Mouse (Mus musculus): ENCODE data around the gene Gm28710. TPM values are rescaled to one million over a fixed set of nuclear protein-coding genes. Genes with fewer than 3 reads are reported as not detected.
A peak's percentile ranks its signal among the peaks of the same experiment; 100 is the strongest.

Gm28710 gene
- polyA plus RNA-seq (2015; fragmentation: Nextera tagmentation; extraction: Ambion mirVana) = not detected in 2 replicates

DNA sequence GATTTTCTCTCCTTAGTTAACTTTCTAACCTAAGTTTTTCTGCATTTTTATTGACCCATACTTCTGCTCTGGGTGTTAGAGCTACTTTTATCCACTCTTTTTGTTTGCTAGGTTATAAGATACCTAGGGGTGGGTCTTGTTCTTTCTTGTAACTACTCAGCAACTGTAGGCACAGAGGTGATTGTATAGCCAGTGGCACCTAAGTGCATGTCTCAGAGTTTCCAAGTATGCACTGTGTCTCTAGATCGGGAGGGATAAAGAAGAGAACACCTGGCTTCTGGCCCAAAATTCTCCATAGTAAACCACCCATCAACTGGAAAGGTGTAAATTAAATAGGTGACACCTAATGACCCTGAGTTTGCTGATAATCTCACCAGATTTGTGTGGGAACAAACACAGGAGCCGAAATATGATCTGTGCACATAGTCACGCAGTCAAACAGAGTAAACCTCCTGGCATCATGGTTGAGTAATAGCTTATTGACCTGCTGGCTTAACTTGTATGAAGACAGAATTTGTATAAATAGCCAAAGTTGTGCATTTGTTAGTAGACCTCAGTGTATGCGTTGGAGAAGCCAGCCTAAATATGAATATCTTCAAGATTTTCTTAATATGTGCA is at the start of gene Gm28710:
Gene Gm28710 (plus strand): TSS at position 568 of the 618 bp plus-strand sequence.
- no peaks in the 10 kb centered on the region for H3K36me3 ChIP-seq (replicated peaks)
- no peak within 1 kb of the TSS for H3K4me2 ChIP-seq
- H3K9ac ChIP-seq = no peak within 1 kb of the TSS
- H3K9me3 ChIP-seq = no peaks in the 10 kb centered on the region
- no peak within 1 kb of the TSS for H3K27ac ChIP-seq
- H3K4me3 ChIP-seq = no peak within 1 kb of the TSS
- no peaks in the 10 kb centered on the region for H3K4me1 ChIP-seq
- ATAC-seq (replicated peaks) = no peak
- 94% methylated on average over 4 of the region's 4 CpGs for WGBS
- no peaks in the 10 kb centered on the region for H3K27me3 ChIP-seq (replicated peaks)

DNA sequence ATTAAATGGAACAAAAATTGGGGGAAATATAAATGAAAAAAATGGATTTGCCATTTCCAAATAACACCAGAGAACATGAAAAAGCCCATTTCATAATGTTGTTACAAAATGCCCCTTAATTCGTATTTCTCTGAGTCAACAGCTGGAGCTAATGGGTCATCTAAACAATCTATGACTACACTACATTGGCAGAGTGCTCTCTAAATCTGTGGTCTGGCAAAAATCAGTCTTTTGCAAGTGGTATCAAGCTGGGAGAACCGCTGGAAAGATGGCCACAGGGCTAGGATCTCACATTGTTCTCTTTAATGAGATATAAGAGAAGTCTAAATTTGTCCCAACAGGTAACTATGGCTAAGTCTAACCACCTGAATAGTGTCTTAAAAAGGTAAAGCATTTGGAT is 14.4 kb upstream of the Gm28710 start:
- no peak for ATAC-seq (replicated peaks)

DNA sequence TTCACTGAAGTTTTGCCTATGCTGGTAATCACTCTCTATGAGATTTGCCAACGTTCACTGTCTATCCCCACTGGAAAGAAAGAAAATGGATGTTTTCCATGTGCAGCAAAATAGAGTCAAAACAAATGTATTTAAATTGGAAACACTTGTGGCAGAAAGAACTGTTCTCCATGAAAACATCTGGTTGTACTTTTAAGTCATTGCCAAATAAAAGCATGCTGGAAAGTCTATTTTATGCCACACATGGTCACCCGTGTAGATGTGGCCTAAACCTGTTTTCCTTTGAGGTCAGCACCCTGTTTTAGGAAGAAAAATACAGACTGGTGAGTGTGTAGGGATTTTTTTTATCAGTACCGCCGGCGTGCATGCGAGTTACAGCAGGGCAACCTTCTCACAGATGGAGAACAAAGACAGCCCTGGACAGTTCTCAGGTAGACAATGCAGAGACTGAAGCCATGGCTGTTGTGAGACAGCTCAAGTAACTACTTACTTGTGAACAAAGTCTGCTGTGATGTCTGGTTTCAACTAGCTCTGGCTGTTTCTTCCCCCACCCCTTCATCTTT is 12.9 kb upstream of the Gm28710 start:
- Histone ChIP-seq H3K4me2 (no peak overlapping the region), H3K4me3 (no peak overlapping the region), H3K4me1 (no peaks in the 10 kb centered on the region), H3K27me3 (replicated peaks) (no peaks in the 10 kb centered on the region), H3K27ac (no peak overlapping the region), H3K9ac (no peak overlapping the region), H3K9me3 (no peaks in the 10 kb centered on the region), H3K36me3 (replicated peaks) (no peaks in the 10 kb centered on the region)
- no peak for ATAC-seq (replicated peaks)
- WGBS = 86% methylated on average over 6 of the region's 6 CpGs

More for the DNA sequence above, 14.4 kb upstream of the Gm28710 start:
- Histone ChIP-seq H3K9me3 (no peaks in the 10 kb centered on the region), H3K4me1 (no peaks in the 10 kb centered on the region), H3K4me2 (no peak overlapping the region), H3K36me3 (replicated peaks) (no peaks in the 10 kb centered on the region), H3K27me3 (replicated peaks) (no peaks in the 10 kb centered on the region), H3K4me3 (no peak overlapping the region), H3K9ac (no peak overlapping the region), H3K27ac (no peak overlapping the region)
- WGBS = 75% methylated on average over 2 of the region's 2 CpGs

DNA sequence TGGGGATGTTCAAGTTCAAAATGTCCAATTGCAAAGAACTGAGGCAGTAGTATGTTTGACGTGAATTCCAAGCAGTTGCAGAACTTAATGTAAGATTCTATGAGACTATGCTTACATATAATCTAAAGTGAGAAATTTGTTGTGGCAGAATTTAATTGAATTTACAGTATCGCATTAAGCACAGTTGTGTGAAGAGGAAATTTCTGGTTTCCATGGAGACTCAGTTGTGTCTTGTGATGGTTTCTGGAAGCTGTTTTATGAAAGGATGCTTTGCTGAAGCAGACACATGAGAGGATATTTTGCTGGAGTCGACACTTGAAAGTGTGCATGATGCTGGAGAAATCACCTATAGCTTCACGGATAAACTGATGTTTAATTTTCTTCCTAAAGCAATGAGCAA is 6.0 kb upstream of the Gm28710 start:
- no peak overlapping the region for H3K27ac ChIP-seq
- no peaks in the 10 kb centered on the region for H3K36me3 ChIP-seq (replicated peaks)
- WGBS = 84% methylated on average over 4 of the region's 4 CpGs
- H3K27me3 ChIP-seq (replicated peaks) = no peaks in the 10 kb centered on the region
- H3K4me3 ChIP-seq = no peak overlapping the region
- no peak overlapping the region for H3K9ac ChIP-seq
- H3K4me2 ChIP-seq = no peak overlapping the region
- H3K4me1 ChIP-seq = no peaks in the 10 kb centered on the region
- ATAC-seq (replicated peaks) = no peak
- H3K9me3 ChIP-seq = no peaks in the 10 kb centered on the region

DNA sequence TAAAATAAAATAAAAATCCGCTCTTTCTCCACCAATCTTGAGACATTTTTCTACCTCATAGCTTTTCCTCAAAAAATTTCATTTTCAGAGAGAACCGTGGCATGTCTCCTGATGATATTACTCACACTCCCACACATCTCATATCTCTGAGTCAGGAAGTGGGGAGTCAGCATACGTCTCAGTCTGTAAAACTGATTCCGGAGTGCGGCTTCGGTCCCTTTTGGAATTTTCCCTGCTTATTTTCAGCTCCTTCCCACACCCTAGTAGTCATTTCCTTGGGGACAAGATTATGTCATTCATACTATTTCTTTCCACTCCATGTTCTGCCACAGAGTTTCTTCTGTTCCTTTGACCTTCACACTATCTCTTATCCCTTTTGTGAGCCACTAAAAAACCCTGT is 3.4 kb downstream of the Gm28710 start:
- H3K36me3 ChIP-seq (replicated peaks) = no peaks in the 10 kb centered on the region
- H3K4me1 ChIP-seq = no peaks in the 10 kb centered on the region
- H3K4me3 ChIP-seq = no peak overlapping the region
- H3K4me2 ChIP-seq = no peak overlapping the region
- no peaks in the 10 kb centered on the region for H3K9me3 ChIP-seq
- H3K9ac ChIP-seq = no peak overlapping the region
- H3K27me3 ChIP-seq (replicated peaks) = no peaks in the 10 kb centered on the region
- no peak for ATAC-seq (replicated peaks)
- WGBS = 89% methylated on average over 6 of the region's 6 CpGs
- H3K27ac ChIP-seq = no peak overlapping the region

DNA sequence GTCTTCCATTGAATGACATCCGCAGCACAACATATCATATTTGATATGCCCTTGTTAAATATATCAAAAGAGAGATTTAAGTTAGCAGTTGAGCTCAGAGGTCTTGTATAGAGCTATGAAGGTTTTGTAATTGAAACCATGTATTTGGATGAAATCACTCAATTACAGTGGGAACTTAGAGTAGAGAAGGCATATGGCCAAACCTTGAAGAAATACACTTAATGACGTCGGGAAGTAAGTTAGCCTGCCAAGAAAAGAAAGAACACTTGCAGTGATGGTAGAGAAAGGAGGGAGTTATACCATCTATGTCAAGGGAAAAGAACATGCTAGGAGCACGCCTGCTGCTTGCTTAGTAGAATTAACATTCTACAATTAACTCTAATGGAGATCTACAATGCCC is 11.1 kb downstream of the Gm28710 start:
- ATAC-seq (replicated peaks) = no peak

GRCm38 (mm10) chr5:16838991-16839390 is 47.4 kb downstream of the Gm28710 start:
- Histone ChIP-seq H3K4me2 (no peak overlapping the region), H3K27ac (no peak overlapping the region), H3K9ac (no peak overlapping the region), H3K4me1 (no peaks in the 10 kb centered on the region), H3K27me3 (replicated peaks) (no peaks in the 10 kb centered on the region), H3K36me3 (replicated peaks) (no peaks in the 10 kb centered on the region), H3K4me3 (no peak overlapping the region), H3K9me3 (no peaks in the 10 kb centered on the region)
- ATAC-seq (replicated peaks) = no peak

More for the DNA sequence above, 11.1 kb downstream of the Gm28710 start:
- no peak overlapping the region for H3K4me2 ChIP-seq
- no peaks in the 10 kb centered on the region for H3K36me3 ChIP-seq (replicated peaks)
- H3K4me3 ChIP-seq = no peak overlapping the region
- WGBS = 86% methylated on average over 4 of the region's 4 CpGs
- no peak overlapping the region for H3K27ac ChIP-seq
- no peaks in the 10 kb centered on the region for H3K9me3 ChIP-seq
- H3K27me3 ChIP-seq (replicated peaks) = no peaks in the 10 kb centered on the region
- H3K4me1 ChIP-seq = no peaks in the 10 kb centered on the region
- no peak overlapping the region for H3K9ac ChIP-seq

- WGBS = 47% methylated on average over 2 of the region's 2 CpGs
These were observed 77.8 kb downstream of the Gm28710 start for GRCm38 (mm10) chr5:16869309-16869915.

DNA sequence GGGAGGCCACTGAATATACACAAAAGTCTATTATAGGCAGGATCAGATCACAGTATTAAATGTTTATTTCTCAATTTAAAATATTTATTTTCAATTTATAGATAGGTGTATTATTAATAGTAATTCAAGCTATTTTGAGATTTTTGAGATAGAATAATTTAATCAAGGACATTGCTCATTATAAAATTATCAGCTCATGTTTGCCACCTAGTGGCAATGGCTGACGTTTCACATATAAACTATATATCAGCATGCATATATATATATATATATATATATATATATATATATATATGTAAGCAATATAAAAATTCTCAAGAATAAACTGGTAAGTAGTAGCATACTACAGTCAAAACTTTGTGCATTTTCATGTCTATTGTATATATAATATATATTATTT is 102.6 kb downstream of the Gm28710 start:
- H3K4me3 ChIP-seq = no peak overlapping the region
- H3K36me3 ChIP-seq (replicated peaks) = no peaks in the 10 kb centered on the region
- H3K27me3 ChIP-seq (replicated peaks) = no peaks in the 10 kb centered on the region
- ATAC-seq (replicated peaks) = no peak
- WGBS = 18% methylated on average over 1 of the region's 1 CpGs
- H3K9me3 ChIP-seq = no peaks in the 10 kb centered on the region
- H3K4me2 ChIP-seq = no peak overlapping the region
- no peaks in the 10 kb centered on the region for H3K4me1 ChIP-seq
- H3K9ac ChIP-seq = no peak overlapping the region
- H3K27ac ChIP-seq = no peak overlapping the region

More at GRCm38 (mm10) chr5:16869309-16869915, 77.8 kb downstream of the Gm28710 start:
- no peak overlapping the region for H3K4me2 ChIP-seq
- no peaks in the 10 kb centered on the region for H3K36me3 ChIP-seq (replicated peaks)
- H3K4me3 ChIP-seq = no peak overlapping the region
- H3K4me1 ChIP-seq = no peaks in the 10 kb centered on the region
- no peak overlapping the region for H3K9ac ChIP-seq
- H3K27ac ChIP-seq = no peak overlapping the region
- no peaks in the 10 kb centered on the region for H3K9me3 ChIP-seq
- no peaks in the 10 kb centered on the region for H3K27me3 ChIP-seq (replicated peaks)
- ATAC-seq (replicated peaks) = peak; percentile 92

- no peak overlapping the region for H3K9ac ChIP-seq
- no peak overlapping the region for H3K4me2 ChIP-seq
- H3K4me3 ChIP-seq = no peak overlapping the region
- H3K36me3 ChIP-seq (replicated peaks) = no peaks in the 10 kb centered on the region
- ATAC-seq (replicated peaks) = no peak
- H3K9me3 ChIP-seq = no peaks in the 10 kb centered on the region
- WGBS = 92% methylated on average over 8 of the region's 8 CpGs
- no peaks in the 10 kb centered on the region for H3K27me3 ChIP-seq (replicated peaks)
- H3K4me1 ChIP-seq = no peaks in the 10 kb centered on the region
- no peak overlapping the region for H3K27ac ChIP-seq
These were observed 128.2 kb downstream of the Gm28710 start for GRCm38 (mm10) chr5:16919791-16920190.

DNA sequence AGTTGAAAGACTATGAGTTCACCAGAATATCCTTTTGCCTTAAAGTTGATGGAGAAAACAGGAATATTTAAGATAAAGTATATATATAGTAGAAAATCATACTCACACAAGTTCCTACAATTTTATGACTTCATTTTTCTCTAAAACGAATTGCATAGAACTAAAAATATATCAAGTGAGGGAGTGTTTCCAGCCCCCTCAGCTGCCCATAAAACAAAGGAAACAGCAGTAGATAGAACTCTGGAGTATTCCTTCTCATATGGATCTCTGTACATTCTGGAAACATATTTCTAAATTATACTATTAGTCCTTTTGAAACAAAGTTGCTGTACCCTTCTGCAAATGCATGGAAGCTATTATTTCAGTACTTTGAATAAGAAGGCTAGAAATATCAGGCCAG is 130.9 kb downstream of the Gm28710 start:
- 51% methylated on average over 1 of the region's 1 CpGs for WGBS

More for the DNA sequence above, 130.9 kb downstream of the Gm28710 start:
- no peak for ATAC-seq (replicated peaks)
- H3K27ac ChIP-seq = no peak overlapping the region
- H3K4me3 ChIP-seq = no peak overlapping the region
- no peaks in the 10 kb centered on the region for H3K27me3 ChIP-seq (replicated peaks)
- no peaks in the 10 kb centered on the region for H3K36me3 ChIP-seq (replicated peaks)
- no peak overlapping the region for H3K9ac ChIP-seq
- no peaks in the 10 kb centered on the region for H3K9me3 ChIP-seq
- H3K4me2 ChIP-seq = no peak overlapping the region
- H3K4me1 ChIP-seq = no peaks in the 10 kb centered on the region

Data from midbrain, embryonic 15.5 days (tissue).